Mouse (Mus musculus) intestine, embryonic 16.5 days (tissue): ENCODE results near the gene Pagr1b. TPM values are rescaled to one million over a fixed set of nuclear protein-coding genes. Genes with fewer than 3 reads are reported as not detected.

Experiments used
- microRNA-seq: library from miRNA; unstranded; fragments of <30 nt; microRNA quantifications from one replicate; pipeline ENCODE4, GENCODE M21; 2016
- polyA plus RNA-seq: library from polyadenylated mRNA; unstranded; fragments of >200 nt; fragmentation: Nextera tagmentation; extraction: Ambion mirVana; gene quantifications from 2 replicates; pipeline ENCODE4 v1.2.1, GENCODE M21; 2015

The Pagr1b gene
- polyA plus RNA-seq, 1 experiment from 2014 or later, result 2.5 TPM

Small RNAs within 50 kb of the gene (microRNA-seq; reads per million reads assigned to microRNA genes)
- gene Gm44343, result not detected

Other genes starting within 250 kb of the Pagr1b start
- gene Ypel3, start 239.5 kb downstream of the Pagr1b start, polyA plus RNA-seq, result 59.5 and 61.5 TPM in 2 replicates
- 0.36 and 0.37 TPM in 2 replicates for gene Tbx6, start 235.0 kb downstream of the Pagr1b start, polyA plus RNA-seq
- gene Ppp4c, start 224.0 kb downstream of the Pagr1b start, polyA plus RNA-seq, result 213 and 215 TPM in 2 replicates
- 1.0 and 1.4 TPM in 2 replicates for gene Fam57b, start 218.8 kb downstream of the Pagr1b start, polyA plus RNA-seq
- gene 4930451I11Rik, start 184.8 kb downstream of the Pagr1b start, polyA plus RNA-seq, result not detected in 2 replicates
- 0.37 and 0.62 TPM in 2 replicates for gene Doc2a, start 169.1 kb downstream of the Pagr1b start, polyA plus RNA-seq
- gene Hirip3, start 154.5 kb downstream of the Pagr1b start, polyA plus RNA-seq, result 18.3 and 24.8 TPM in 2 replicates
- 62.3 and 64.0 TPM in 2 replicates for gene Ino80e, start 154.1 kb downstream of the Pagr1b start, polyA plus RNA-seq
- 27.6 and 28.6 TPM in 2 replicates for gene Taok2, start 131.8 kb downstream of the Pagr1b start, polyA plus RNA-seq
- 34.1 and 35.4 TPM in 2 replicates for gene Tmem219, start 93.6 kb downstream of the Pagr1b start, polyA plus RNA-seq
- 10.9 and 11.2 TPM in 2 replicates for gene Kctd13, start 87.6 kb downstream of the Pagr1b start, polyA plus RNA-seq
- 0.31 and 0.56 TPM in 2 replicates for gene Asphd1, start 66.9 kb downstream of the Pagr1b start, polyA plus RNA-seq
- 1.5 and 1.7 TPM in 2 replicates for gene Sez6l2, start 65.9 kb downstream of the Pagr1b start, polyA plus RNA-seq
- 167 TPM in 2 replicates for gene Cdipt, start 40.6 kb downstream of the Pagr1b start, polyA plus RNA-seq
- gene Cdiptos, start 40.4 kb downstream of the Pagr1b start, polyA plus RNA-seq, result 1.3 and 1.6 TPM in 2 replicates
- 73.7 and 84.9 TPM in 2 replicates for gene Mvp, start 1.9 kb downstream of the Pagr1b start, polyA plus RNA-seq
- 69.8 and 82.7 TPM in 2 replicates for gene Pagr1a, start 868 bp upstream of the Pagr1b start, polyA plus RNA-seq
- gene Gm42742, start 4.6 kb upstream of the Pagr1b start, polyA plus RNA-seq, result 21.9 and 23.5 TPM in 2 replicates
- 2.9 and 3.8 TPM in 2 replicates for gene Prrt2, start 4.7 kb upstream of the Pagr1b start, polyA plus RNA-seq
- 35.7 and 42.1 TPM in 2 replicates for gene Maz, start 10.6 kb upstream of the Pagr1b start, polyA plus RNA-seq
- gene Kif22, start 26.0 kb upstream of the Pagr1b start, polyA plus RNA-seq, result 87.5 and 100 TPM in 2 replicates
- 37.2 and 69.9 TPM in 2 replicates for gene Zg16, start 70.8 kb upstream of the Pagr1b start, polyA plus RNA-seq
- gene AI467606, start 74.9 kb upstream of the Pagr1b start, polyA plus RNA-seq, result 7.4 and 7.7 TPM in 2 replicates
- gene Qprt, start 105.7 kb upstream of the Pagr1b start, polyA plus RNA-seq, result 4.9 and 6.8 TPM in 2 replicates
- 0.26 and 0.42 TPM in 2 replicates for gene Spn, start 121.3 kb upstream of the Pagr1b start, polyA plus RNA-seq
- gene Cd2bp2, start 179.6 kb upstream of the Pagr1b start, polyA plus RNA-seq, result 42.2 and 43.3 TPM in 2 replicates
- 15.5 and 18.4 TPM in 2 replicates for gene Tbc1d10b, start 192.0 kb upstream of the Pagr1b start, polyA plus RNA-seq
- 20.3 and 21.0 TPM in 2 replicates for gene Mylpf, start 192.4 kb upstream of the Pagr1b start, polyA plus RNA-seq
- gene Zfp553, start 216.6 kb upstream of the Pagr1b start, polyA plus RNA-seq, result 21.6 and 23.6 TPM in 2 replicates
- 15.4 and 16.3 TPM in 2 replicates for gene Sept1, start 216.6 kb upstream of the Pagr1b start, polyA plus RNA-seq
- gene Zfp771, start 227.8 kb upstream of the Pagr1b start, polyA plus RNA-seq, result 34.2 and 37.8 TPM in 2 replicates
- gene Dctpp1, start 244.2 kb upstream of the Pagr1b start, polyA plus RNA-seq, result 176 and 195 TPM in 2 replicates